Comparison of ENCODE assay signal across 17 mouse cellular contexts in the genomic region with DNA sequence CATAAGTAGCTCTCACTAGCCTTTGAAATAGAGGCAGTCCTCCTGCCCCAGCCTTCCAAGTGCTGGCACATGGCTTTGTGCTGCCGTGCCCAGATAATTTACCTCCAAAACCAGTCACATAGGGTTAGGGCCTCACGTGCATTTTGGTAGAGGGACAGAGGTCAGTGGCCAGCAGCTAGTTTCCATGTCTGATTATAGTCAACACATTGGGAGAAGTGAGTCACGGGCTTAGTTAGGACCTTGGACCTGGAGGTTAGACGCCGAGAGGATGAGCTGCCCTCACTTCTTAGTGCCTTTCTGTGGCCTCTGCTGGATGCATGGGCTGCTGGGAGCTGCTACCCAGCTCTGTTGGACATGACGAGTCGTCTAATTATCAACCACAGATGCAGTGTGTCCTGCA.
DNase-seq lines count a peak whose midpoint lies in the region; ATAC-seq lines count a peak whose summit lies in the region.
"Had no signal": no experiment of that assay in that cellular context is flagged by ENCODE, and none has a peak within 500 bp of the region (broad histone marks: within the 10 kb centered on the region; RNA-seq: fewer than 3 reads in every experiment).

No protein-coding gene starts in this region.

- H3K36me3 ChIP-seq in heart, embryonic 16.5 days (ENCODE audit: control insufficient read depth, insufficient read depth): no peaks in the 10 kb centered on the region
- H3K36me3 ChIP-seq in heart, embryonic 11.5 days (ENCODE audit: control insufficient read depth, insufficient read depth, low read length): no peaks in the 10 kb centered on the region
- no peaks in the 10 kb centered on the region for H3K36me3 ChIP-seq in kidney, embryonic 16.5 days (ENCODE audit: insufficient read depth, low read length)
- no peaks in the 10 kb centered on the region for H3K36me3 ChIP-seq in limb, embryonic 15.5 days
- H3K36me3 ChIP-seq: G1E; hindbrain, embryonic 15.5 days had no signal

- H3K27ac ChIP-seq in heart, embryonic 16.5 days (ENCODE audit: low read length): peak overlapping the region; percentile 94
- no peak overlapping the region for H3K27ac ChIP-seq in heart, embryonic 11.5 days (ENCODE audit: low read depth, low read length)
- no peak overlapping the region for H3K27ac ChIP-seq in kidney, embryonic 16.5 days (ENCODE audit: low read length)
- H3K27ac ChIP-seq in limb, embryonic 15.5 days: peak overlapping the region; percentile 90; the same call in 1 of the 2 replicates
- H3K27ac ChIP-seq: liver, embryonic 14.5 days had no signal

- no peak overlapping the region for H3K9ac ChIP-seq in heart, embryonic 16.5 days (ENCODE audit: low read length)
- no peak overlapping the region for H3K9ac ChIP-seq in heart, embryonic 11.5 days (ENCODE audit: low read depth, low read length)
- H3K9ac ChIP-seq in kidney, embryonic 16.5 days (replicated peaks; ENCODE audit: low read length): no peak overlapping the region
- no peak overlapping the region for H3K9ac ChIP-seq in limb, embryonic 15.5 days
- H3K9ac ChIP-seq: hindbrain, embryonic 15.5 days; liver, embryonic 14.5 days had no signal

- H3K4me2 ChIP-seq in heart, embryonic 16.5 days (ENCODE audit: low read depth, low read length): no peak overlapping the region
- H3K4me2 ChIP-seq in heart, embryonic 11.5 days: no peak overlapping the region
- no peak overlapping the region for H3K4me2 ChIP-seq in kidney, embryonic 16.5 days (replicated peaks; ENCODE audit: low read depth, low read length)
- no peak overlapping the region for H3K4me2 ChIP-seq in limb, embryonic 15.5 days
- H3K4me2 ChIP-seq: hindbrain, embryonic 15.5 days had no signal

- H3K4me1 ChIP-seq in heart, embryonic 16.5 days (ENCODE audit: control insufficient read depth, insufficient read depth, low read length): peaks cover 25% of the 10 kb centered on the region
- peaks cover 19% of the 10 kb centered on the region for H3K4me1 ChIP-seq in heart, embryonic 11.5 days (ENCODE audit: control insufficient read depth, insufficient read depth, low read length)
- peaks cover 22% of the 10 kb centered on the region for H3K4me1 ChIP-seq in kidney, embryonic 16.5 days (ENCODE audit: insufficient read depth, low read length)
- peaks cover 30% of the 10 kb centered on the region for H3K4me1 ChIP-seq in limb, embryonic 15.5 days

- no peaks in the 10 kb centered on the region for H3K9me3 ChIP-seq in heart, embryonic 16.5 days (replicated peaks; ENCODE audit: control insufficient read depth, low read length)
- H3K9me3 ChIP-seq in heart, embryonic 11.5 days (replicated peaks; ENCODE audit: control insufficient read depth, low read length): no peaks in the 10 kb centered on the region
- H3K9me3 ChIP-seq in kidney, embryonic 16.5 days (ENCODE audit: low read length): 0 out of 2 replicates have a peak, but pooled peaks cover 3% of the 10 kb centered on the region
- H3K9me3 ChIP-seq in limb, embryonic 15.5 days: no peaks in the 10 kb centered on the region
- H3K9me3 ChIP-seq: G1E; hindbrain, embryonic 15.5 days had no signal

- no peak overlapping the region for H3K4me3 ChIP-seq in heart, embryonic 16.5 days (ENCODE audit: low read length)
- no peak overlapping the region for H3K4me3 ChIP-seq in heart, embryonic 11.5 days (ENCODE audit: low read depth, low read length)
- no peak overlapping the region for H3K4me3 ChIP-seq in kidney, embryonic 16.5 days (ENCODE audit: low read length)
- H3K4me3 ChIP-seq in limb, embryonic 15.5 days: no peak overlapping the region
- H3K4me3 ChIP-seq: hindbrain, embryonic 15.5 days had no signal

- 80% methylated on average over 7 of the region's 7 CpGs for WGBS in heart, embryonic 16.5 days
- 77% methylated on average over 7 of the region's 7 CpGs for WGBS in heart, embryonic 11.5 days (ENCODE audit: insufficient replicate concordance)
- 76% methylated on average over 7 of the region's 7 CpGs for WGBS in kidney, embryonic 16.5 days
- WGBS in limb, embryonic 15.5 days: 77% methylated on average over 7 of the region's 7 CpGs

- DNase-seq in adrenal gland, adult (ENCODE audit: inconsistent age in 2 of 2, low spot score in 1 of 2): peak; percentile 2 to 47
- no peak for DNase-seq in adrenal gland, adult 8-10 months
- DNase-seq in kidney, adult 9 months: peak; percentile 72
- no peak for DNase-seq in adrenal gland, postnatal 36 days
- DNase-seq: cerebellum, adult 11 months; embryo, embryonic 11 days; gastrocnemius, postnatal 10 days; thymus, postnatal 4 days had no signal

- no peak for ATAC-seq in heart, embryonic 16.5 days (replicated peaks; ENCODE audit: extremely low read depth, insufficient read depth, low FRiP score)
- ATAC-seq in heart, embryonic 11.5 days (replicated peaks; ENCODE audit: insufficient number of reproducible peaks, low FRiP score, low TSS enrichment): no peak
- ATAC-seq in kidney, embryonic 16.5 days (ENCODE audit: low FRiP score, low TSS enrichment): no peak
- ATAC-seq in limb, embryonic 15.5 days (ENCODE audit: insufficient number of reproducible peaks, low FRiP score, low TSS enrichment, low read depth): no peak
- ATAC-seq: CD4-positive, CD25-positive, alpha-beta regulatory T cell, adult 4 months; forebrain, embryonic 16.5 days had no signal

- H3K27me3 ChIP-seq in heart, embryonic 16.5 days (ENCODE audit: control insufficient read depth, insufficient read depth, low read length): no peaks in the 10 kb centered on the region
- no peaks in the 10 kb centered on the region for H3K27me3 ChIP-seq in heart, embryonic 11.5 days (ENCODE audit: control insufficient read depth, insufficient read depth, low read length)
- no peaks in the 10 kb centered on the region for H3K27me3 ChIP-seq in kidney, embryonic 16.5 days (ENCODE audit: insufficient read depth, low read length)
- no peaks in the 10 kb centered on the region for H3K27me3 ChIP-seq in limb, embryonic 15.5 days
- H3K27me3 ChIP-seq: hindbrain, embryonic 15.5 days had no signal

Comparison
In these comparisons a context has a peak if more than half of its experiments do, and no peak if none do; other contexts are left out.
1. DNase-seq: peak in adrenal gland, adult (2 of 2) and kidney, adult 9 months (single experiment); none in adrenal gland, adult 8-10 months (single experiment) and adrenal gland, postnatal 36 days (0 of 2).
2. H3K27ac ChIP-seq: peak in heart, embryonic 16.5 days (single experiment) and limb, embryonic 15.5 days (single experiment); none in heart, embryonic 11.5 days (single experiment) and kidney, embryonic 16.5 days (single experiment).